Mouse (Mus musculus) MEL (cell line): ENCODE data around the gene Myh1.

Experiments
- BHLHE40 ChIP-seq: IDR thresholded peaks from 2 replicates; pipeline ENCODE4 v1.6.1; 2012; ENCODE audit warnings: low read depth, mild to moderate bottlenecking, inconsistent platforms, low read length, improper control_type of control experiment, borderline replicate concordance
- CHD1 ChIP-seq: IDR thresholded peaks from 2 replicates; pipeline ENCODE4 v1.6.1; 2012; ENCODE audit warnings: low read depth, mild to moderate bottlenecking, inconsistent platforms, low read length, improper control_type of control experiment
- CTCF ChIP-seq, 3 experiments: IDR thresholded peaks in 2 of 3; conservative IDR thresholded peaks in 1 of 3; 2 replicates each; pipeline ENCODE4 v1.5.1; 2011 to 2012; ENCODE audit warnings: low read length in 3 of 3, low read depth in 2 of 3, mild to moderate bottlenecking in 2 of 3, improper control_type of control experiment in 1 of 3, inconsistent platforms in 1 of 3, mixed read lengths in 1 of 3, moderate library complexity in 1 of 3; ENCODE audit not compliant: control insufficient read depth in 1 of 3, insufficient read depth in 1 of 3, poor library complexity in 1 of 3, severe bottlenecking in 1 of 3
- ETS1 ChIP-seq: IDR thresholded peaks from 2 replicates; pipeline ENCODE4 v1.6.1; 2012; ENCODE audit warnings: low read depth, mild to moderate bottlenecking, inconsistent platforms, low read length, improper control_type of control experiment, moderate library complexity
- GATA1 ChIP-seq: IDR thresholded peaks from 2 replicates; pipeline ENCODE4 v1.6.1; 2011; ENCODE audit warnings: low read depth, low read length, improper control_type of control experiment
- MAX ChIP-seq: IDR thresholded peaks from 2 replicates; pipeline ENCODE4 v1.6.1; 2011; ENCODE audit warnings: low read length, improper control_type of control experiment
- MEF2A ChIP-seq: IDR thresholded peaks from 2 replicates; pipeline ENCODE4 v1.6.1; 2014; ENCODE audit warnings: low read depth, mild to moderate bottlenecking, inconsistent platforms, low read length, improper control_type of control experiment; ENCODE audit not compliant: poor library complexity, insufficient replicate concordance, severe bottlenecking; ENCODE audit errors: extremely low read depth
- POLR2A ChIP-seq, 2 experiments: IDR thresholded peaks; 2 replicates each; pipeline ENCODE4 v1.6.1; 2011 to 2012; ENCODE audit warnings: low read length in 2 of 2, mild to moderate bottlenecking in 2 of 2, control low read depth in 1 of 2, improper control_type of control experiment in 1 of 2, low read depth in 1 of 2, moderate library complexity in 1 of 2; ENCODE audit not compliant: control insufficient read depth in 1 of 2, insufficient read depth in 1 of 2, poor library complexity in 1 of 2
- SMC3 ChIP-seq: IDR thresholded peaks from 2 replicates; pipeline ENCODE4 v1.6.1; 2011; ENCODE audit warnings: low read depth, low read length, improper control_type of control experiment
- UBTF ChIP-seq: IDR thresholded peaks from 2 replicates; pipeline ENCODE4 v1.6.1; 2012; ENCODE audit warnings: low read depth, mild to moderate bottlenecking, inconsistent platforms, low read length, improper control_type of control experiment, moderate library complexity, borderline replicate concordance; ENCODE audit not compliant: insufficient read depth
- USF1 ChIP-seq: IDR thresholded peaks from 2 replicates; pipeline ENCODE4 v1.6.1; 2014; ENCODE audit warnings: low read depth, mild to moderate bottlenecking, inconsistent platforms, low read length, improper control_type of control experiment, moderate library complexity
- ZC3H11A ChIP-seq: IDR thresholded peaks from 2 replicates; pipeline ENCODE4 v1.6.1; 2012; ENCODE audit warnings: low read depth, mild to moderate bottlenecking, inconsistent platforms, low read length, improper control_type of control experiment

DNA sequence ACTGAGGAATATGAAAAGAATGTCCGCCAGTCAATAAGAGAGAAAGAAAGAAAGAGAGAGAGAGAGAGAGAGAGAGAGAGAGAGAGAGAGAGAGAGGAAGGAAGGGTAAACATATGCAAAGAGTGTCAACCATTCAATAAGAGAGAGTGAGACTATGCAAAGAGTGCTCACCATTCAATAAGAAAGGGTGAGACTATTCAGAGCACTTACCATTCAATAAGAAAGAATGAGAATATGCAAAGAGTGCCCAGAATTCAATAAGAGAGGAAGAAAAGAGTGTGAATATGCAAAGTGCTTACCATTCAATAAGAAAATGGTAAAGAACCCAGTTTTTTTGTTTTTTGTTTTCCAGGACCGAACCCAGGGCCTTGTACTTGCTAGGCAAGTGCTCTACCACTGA is 49.6 kb upstream of the Myh1 start:
- TF ChIP-seq UBTF (no peak), ZC3H11A (no peak), ETS1 (no peak), MEF2A (no peak), CTCF (IDR thresholded peaks at IDR 0.05 in 2 of 3, conservative IDR thresholded peaks at IDR 0.05 in 1 of 3; ENCODE audit: control insufficient read depth in 1 of 3, insufficient read depth in 1 of 3, low read depth in 2 of 3, low read length in 3 of 3, poor library complexity in 1 of 3, severe bottlenecking in 1 of 3) (no peak), USF1 (no peak), BHLHE40 (no peak), GATA1 (no peak), CHD1 (no peak), SMC3 (no peak), POLR2A (IDR thresholded peaks at IDR 0.05; ENCODE audit: control insufficient read depth in 1 of 2, insufficient read depth in 1 of 2, low read depth in 1 of 2, low read length in 2 of 2, poor library complexity in 1 of 2) (no peak), MAX (no peak)
